Mouse (Mus musculus) small intestine, adult 2 months (tissue): ENCODE results near the gene 3110009E18Rik. TPM values are rescaled to one million over a fixed set of nuclear protein-coding genes. Genes with fewer than 3 reads are reported as not detected.

Source experiments
- H3K27ac ChIP-seq: fragments of 200-500 bp; 2 replicates; pipeline ENCODE4 v1.5.1; 2012; ENCODE audit warnings: low read depth, low read length, control low read depth, inconsistent platforms; ENCODE audit not compliant: insufficient read depth
- H3K27me3 ChIP-seq: fragments of 200-500 bp; 2 replicates; pipeline ENCODE4 v1.6.1; 2012; ENCODE audit warnings: mild to moderate bottlenecking, moderate library complexity, low read length, inconsistent platforms; ENCODE audit not compliant: control insufficient read depth, insufficient read depth
- H3K36me3 ChIP-seq: fragments of 200-500 bp; 2 replicates; pipeline ENCODE4 v1.6.1; 2012; ENCODE audit warnings: mild to moderate bottlenecking, low read length, control low read depth, inconsistent platforms; ENCODE audit not compliant: control insufficient read depth, insufficient read depth
- H3K4me1 ChIP-seq: fragments of 200-500 bp; 2 replicates; pipeline ENCODE4 v1.6.1; 2012; ENCODE audit warnings: low read length, inconsistent platforms, mixed read lengths; ENCODE audit not compliant: control insufficient read depth, insufficient read depth, insufficient read length
- H3K4me3 ChIP-seq: fragments of 200-500 bp; 2 replicates; pipeline ENCODE4 v1.5.1; 2012; ENCODE audit warnings: low read depth, mild to moderate bottlenecking, control low read depth, inconsistent platforms, low read length, moderate library complexity
- CTCF ChIP-seq: fragments of 200-500 bp; IDR thresholded peaks from 2 replicates; pipeline ENCODE4 v1.5.1; 2012; ENCODE audit warnings: low read depth, mild to moderate bottlenecking, control low read depth, inconsistent platforms, low read length, moderate library complexity, mixed read lengths; ENCODE audit not compliant: insufficient replicate concordance, insufficient read length; ENCODE audit errors: extremely low read depth
- POLR2A ChIP-seq: fragments of 200-500 bp; IDR thresholded peaks from 2 replicates; pipeline ENCODE4 v1.6.1; 2012; ENCODE audit warnings: low read depth, mild to moderate bottlenecking, control low read depth, inconsistent platforms, low read length, moderate library complexity
- WGBS: fragments of 180-500 bp; shearing (Covaris S2); methylation state at CpG from one replicate; pipeline ENCODE4 v1.1.7; 2018; 5-methylcytosine and 5-hydroxymethylcytosine counted together
- polyA plus RNA-seq: library from polyadenylated mRNA; depleted of rRNA; stranded (reverse); fragments of >200 nt; gene quantifications from 2 replicates; pipeline ENCODE4 v1.2.3, GENCODE M21; 2012

The 3110009E18Rik gene
- polyA plus RNA-seq, 1 experiment, result not detected

DNA sequence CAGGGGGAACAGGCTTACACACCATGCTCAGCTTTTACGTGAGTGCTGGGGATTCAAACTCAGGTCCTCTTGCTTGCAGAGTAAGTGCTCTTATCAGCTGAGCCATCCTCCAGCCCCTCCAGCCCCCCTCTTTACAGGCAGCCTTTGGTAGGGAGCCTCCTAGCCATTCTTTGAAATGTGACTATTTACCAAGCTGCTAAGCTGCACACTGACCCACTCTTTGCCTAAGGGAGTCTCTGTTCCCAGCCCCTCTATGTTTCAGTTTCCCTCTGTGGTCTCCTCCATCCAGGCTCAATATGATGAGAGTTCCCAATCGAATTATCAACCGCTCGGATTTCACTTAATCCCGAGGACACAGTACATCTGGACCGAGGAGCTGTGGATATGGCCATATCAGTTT, 65.2 kb downstream of the 3110009E18Rik start:
- no peak for TF ChIP-seq CTCF
- TF ChIP-seq POLR2A, result no peak

DNA sequence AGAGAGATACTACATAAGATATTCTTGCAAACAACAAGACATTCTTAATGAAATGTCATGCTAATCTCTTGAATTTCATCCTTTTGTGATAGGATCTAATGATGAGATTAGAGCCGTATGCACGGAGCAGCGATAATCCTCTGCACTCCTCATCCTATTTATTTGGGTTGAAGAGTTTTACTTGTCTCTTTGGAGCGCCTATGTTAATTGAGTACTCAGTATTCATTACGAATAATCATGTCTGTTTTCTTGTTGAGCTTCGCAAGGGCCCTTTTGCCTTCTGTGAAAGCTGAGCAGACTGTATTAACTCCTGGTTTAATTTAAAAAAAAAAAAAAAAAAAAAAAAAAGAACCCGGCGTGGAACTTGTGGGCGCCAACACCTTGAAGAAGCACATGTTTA, 65.7 kb downstream of the 3110009E18Rik start:
- 76% methylated on average over 9 of the region's 9 CpGs for WGBS
- Histone ChIP-seq H3K27me3 (no peaks in the 10 kb centered on the region), H3K4me1 (no peaks in the 10 kb centered on the region), H3K36me3 (no peaks in the 10 kb centered on the region), H3K4me3 (no peak overlapping the region), H3K27ac (no peak overlapping the region)
- no peak for TF ChIP-seq POLR2A
- no peak for TF ChIP-seq CTCF

More for the DNA sequence above, 65.2 kb downstream of the 3110009E18Rik start:
- 72% methylated on average over 6 of the region's 6 CpGs for WGBS
- H3K4me3 ChIP-seq, result no peak overlapping the region
- H3K27me3 ChIP-seq, result no peaks in the 10 kb centered on the region
- H3K4me1 ChIP-seq, result no peaks in the 10 kb centered on the region
- H3K36me3 ChIP-seq, result no peaks in the 10 kb centered on the region
- H3K27ac ChIP-seq, result no peak overlapping the region

DNA sequence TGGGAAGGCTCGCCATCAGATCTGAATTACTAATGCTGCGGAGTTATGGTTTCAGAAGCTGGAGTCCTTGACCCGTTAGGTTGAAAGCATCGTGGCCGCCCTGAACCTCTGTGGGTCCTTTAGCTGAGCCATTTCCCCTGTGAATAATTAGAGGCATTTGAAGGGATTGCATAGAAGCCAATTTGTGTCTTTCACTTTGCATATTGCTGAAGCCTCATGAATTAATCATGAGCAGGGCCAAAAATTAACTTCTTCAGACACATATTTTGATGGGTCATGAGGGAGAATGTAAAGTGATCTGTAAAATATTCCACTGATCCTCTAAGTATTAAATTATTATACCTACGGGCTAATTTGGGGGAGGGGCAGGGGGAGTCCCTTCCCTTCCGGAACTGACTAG, 66.1 kb downstream of the 3110009E18Rik start:
- no peak for TF ChIP-seq POLR2A
- TF ChIP-seq CTCF, result no peak
- Histone ChIP-seq H3K4me1 (no peaks in the 10 kb centered on the region), H3K36me3 (no peaks in the 10 kb centered on the region), H3K4me3 (no peak overlapping the region), H3K27me3 (no peaks in the 10 kb centered on the region), H3K27ac (no peak overlapping the region)
- 85% methylated on average over 7 of the region's 7 CpGs for WGBS

DNA sequence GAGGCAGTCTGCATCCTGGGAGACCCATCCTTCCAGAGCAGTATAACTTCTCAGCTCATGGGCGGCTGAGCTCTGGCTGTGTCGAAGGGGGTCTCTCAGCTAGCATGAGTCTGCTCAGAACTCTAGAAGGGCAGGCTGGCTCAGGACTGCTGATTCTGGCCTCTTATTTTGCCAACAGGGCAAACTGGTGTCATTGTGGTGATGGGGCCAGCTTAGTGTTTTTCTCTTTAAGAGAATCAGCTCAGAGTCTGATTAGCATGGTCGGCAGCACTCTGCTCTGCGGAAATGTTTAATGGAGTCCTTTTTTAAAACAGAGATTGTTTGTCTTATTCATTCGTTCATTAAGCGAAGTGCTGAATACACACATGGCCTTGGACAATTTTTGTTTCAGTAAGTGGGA, 68.2 kb downstream of the 3110009E18Rik start:
- WGBS, result 89% methylated on average over 6 of the region's 6 CpGs
- no peak overlapping the region for H3K4me3 ChIP-seq
- TF ChIP-seq CTCF, result no peak
- H3K36me3 ChIP-seq, result no peaks in the 10 kb centered on the region
- no peak overlapping the region for H3K27ac ChIP-seq
- no peaks in the 10 kb centered on the region for H3K27me3 ChIP-seq
- H3K4me1 ChIP-seq, result no peaks in the 10 kb centered on the region

DNA sequence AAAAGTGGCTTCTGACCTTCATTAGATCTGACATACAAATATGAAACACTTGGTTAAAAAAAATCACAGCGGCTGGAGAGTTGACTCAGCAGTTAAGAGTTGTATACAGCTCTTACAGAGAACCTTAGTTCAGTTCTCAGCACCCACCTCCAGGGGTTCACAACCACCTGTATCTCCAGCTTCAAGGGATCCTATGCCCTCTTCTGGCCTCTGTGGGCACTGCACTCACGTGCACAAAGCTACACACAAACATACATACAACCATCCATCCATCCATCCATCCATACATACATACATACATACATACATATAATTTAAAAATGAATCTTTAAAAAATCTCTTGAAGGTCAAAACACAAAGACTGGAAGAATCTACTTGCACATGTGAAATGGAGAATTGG, 69.3 kb downstream of the 3110009E18Rik start:
- Histone ChIP-seq H3K27me3 (no peaks in the 10 kb centered on the region), H3K27ac (no peak overlapping the region), H3K4me1 (no peaks in the 10 kb centered on the region), H3K4me3 (no peak overlapping the region), H3K36me3 (no peaks in the 10 kb centered on the region)
- 92% methylated on average over 2 of the region's 2 CpGs for WGBS
- TF ChIP-seq CTCF (no peak), POLR2A (no peak)

DNA sequence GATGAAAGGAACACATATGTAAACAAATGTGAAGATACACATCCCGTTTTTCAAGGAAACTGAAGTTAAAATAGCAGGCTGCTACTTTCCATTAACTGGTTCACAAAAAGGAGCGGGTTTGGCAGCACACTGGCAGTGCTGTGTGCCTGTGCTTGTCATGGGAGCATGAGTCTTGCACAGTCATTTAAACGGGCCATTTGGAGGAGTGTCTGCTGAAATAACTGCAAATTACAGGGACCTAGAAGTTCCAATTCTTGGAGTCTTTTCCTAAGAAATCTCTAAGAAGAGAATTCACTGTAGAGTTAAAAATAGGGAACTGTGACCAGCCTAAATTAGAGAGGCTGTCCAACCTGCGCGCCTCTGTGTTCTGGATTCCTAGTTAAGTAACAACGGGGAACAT, 70.0 kb downstream of the 3110009E18Rik start:
- H3K36me3 ChIP-seq, result no peaks in the 10 kb centered on the region
- H3K27me3 ChIP-seq, result no peaks in the 10 kb centered on the region
- TF ChIP-seq POLR2A (no peak), CTCF (no peak)
- H3K4me1 ChIP-seq, result no peaks in the 10 kb centered on the region
- H3K4me3 ChIP-seq, result no peak overlapping the region
- WGBS, result 69% methylated on average over 6 of the region's 6 CpGs
- no peak overlapping the region for H3K27ac ChIP-seq

DNA sequence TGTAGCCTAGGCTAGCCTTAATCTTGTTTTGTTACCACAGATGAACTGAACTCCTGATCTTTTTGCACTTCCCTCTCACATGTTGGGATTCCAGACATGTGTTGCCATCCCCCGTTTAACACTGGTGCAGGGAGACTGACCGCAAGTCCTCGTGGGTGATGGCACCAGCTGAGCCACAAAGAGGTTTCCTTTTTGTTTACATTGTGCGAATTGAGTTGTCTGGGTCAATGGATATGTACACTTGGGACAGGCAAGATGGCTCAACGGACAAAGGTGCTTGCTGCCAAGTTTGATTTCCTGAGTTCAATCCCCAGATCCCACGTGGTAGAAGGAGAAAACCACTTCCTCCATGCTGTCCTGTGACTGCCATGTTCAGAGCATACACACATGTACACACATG, 71.3 kb downstream of the 3110009E18Rik start:
- Histone ChIP-seq H3K27me3 (no peaks in the 10 kb centered on the region), H3K27ac (no peak overlapping the region), H3K36me3 (no peaks in the 10 kb centered on the region), H3K4me1 (no peaks in the 10 kb centered on the region), H3K4me3 (no peak overlapping the region)
- WGBS, result 62% methylated on average over 6 of the region's 6 CpGs
- no peak for TF ChIP-seq POLR2A
- TF ChIP-seq CTCF, result no peak

DNA sequence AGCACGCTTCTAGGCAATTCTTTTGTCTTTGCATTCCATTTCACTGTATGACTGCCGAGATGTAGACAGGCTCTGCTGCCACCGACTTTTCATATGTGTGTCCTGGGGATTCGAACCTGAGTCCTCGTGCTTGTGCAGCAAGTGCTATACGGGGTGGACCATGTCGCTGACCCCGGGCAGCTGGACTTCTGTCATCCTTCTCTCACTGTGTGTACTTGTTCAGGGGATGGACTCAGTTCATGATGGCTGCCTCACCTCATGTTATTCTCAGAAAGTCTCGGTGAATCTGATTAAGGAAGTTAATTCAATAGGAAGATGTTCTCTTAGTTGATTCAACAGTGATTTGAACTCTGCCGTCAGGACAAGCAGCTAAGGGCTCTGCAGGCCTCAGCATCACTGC, 72.6 kb downstream of the 3110009E18Rik start:
- Histone ChIP-seq H3K27me3 (no peaks in the 10 kb centered on the region), H3K4me3 (no peak overlapping the region), H3K36me3 (no peaks in the 10 kb centered on the region), H3K27ac (no peak overlapping the region), H3K4me1 (no peaks in the 10 kb centered on the region)
- TF ChIP-seq POLR2A, result no peak
- WGBS, result 86% methylated on average over 10 of the region's 10 CpGs

DNA sequence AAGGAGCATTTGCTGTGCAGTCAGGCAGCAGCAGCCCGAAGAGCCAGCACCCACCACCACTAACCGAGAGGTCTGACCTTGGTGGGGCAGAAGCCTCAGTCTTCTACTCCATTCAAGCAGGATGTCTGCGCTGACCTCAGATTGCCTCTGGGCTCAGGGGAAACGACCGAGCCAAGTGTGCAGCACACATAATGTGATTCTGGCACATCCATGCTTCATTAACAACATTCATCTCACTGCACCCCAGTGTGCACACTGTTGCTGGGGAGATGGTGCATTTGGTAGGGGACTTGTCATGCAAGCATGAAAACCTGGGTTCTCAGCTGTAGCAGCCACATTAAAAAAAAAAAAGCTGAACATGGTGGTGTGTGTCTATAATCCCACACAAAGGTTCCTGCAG, 75.0 kb downstream of the 3110009E18Rik start:
- Histone ChIP-seq H3K4me3 (no peak overlapping the region), H3K27me3 (no peaks in the 10 kb centered on the region), H3K27ac (no peak overlapping the region), H3K4me1 (no peaks in the 10 kb centered on the region), H3K36me3 (no peaks in the 10 kb centered on the region)
- TF ChIP-seq POLR2A (no peak), CTCF (no peak)
- WGBS, result 31% methylated on average over 5 of the region's 5 CpGs
